Mouse (Mus musculus): ENCODE data around the gene Card19.

The Card19 gene

GRCm38 (mm10) chr13:49154621-49155020 is 61.2 kb downstream of the Card19 start:
- Histone ChIP-seq H3K27me3 (ENCODE audit: insufficient read depth, low read length) (peaks cover 34% of the 10 kb centered on the region), H3K9me3 (ENCODE audit: low read length) (no peaks in the 10 kb centered on the region), H3K4me1 (replicated peaks; ENCODE audit: low read depth, low read length) (peaks cover 12% of the 10 kb centered on the region), H3K36me3 (ENCODE audit: insufficient read depth, low read length) (no peaks in the 10 kb centered on the region), H3K4me3 (replicated peaks; ENCODE audit: low read length) (no peak overlapping the region)
- TF ChIP-seq POU5F1 (IDR thresholded peaks at IDR 0.05; ENCODE audit: borderline replicate concordance, low read length) = no peak
- TF ChIP-seq CTCF (conservative IDR thresholded peaks at IDR 0.05; ENCODE audit: low read length) = no peak
- no peak for TF ChIP-seq NANOG (IDR thresholded peaks at IDR 0.05; ENCODE audit: borderline replicate concordance, low read length)

DNA sequence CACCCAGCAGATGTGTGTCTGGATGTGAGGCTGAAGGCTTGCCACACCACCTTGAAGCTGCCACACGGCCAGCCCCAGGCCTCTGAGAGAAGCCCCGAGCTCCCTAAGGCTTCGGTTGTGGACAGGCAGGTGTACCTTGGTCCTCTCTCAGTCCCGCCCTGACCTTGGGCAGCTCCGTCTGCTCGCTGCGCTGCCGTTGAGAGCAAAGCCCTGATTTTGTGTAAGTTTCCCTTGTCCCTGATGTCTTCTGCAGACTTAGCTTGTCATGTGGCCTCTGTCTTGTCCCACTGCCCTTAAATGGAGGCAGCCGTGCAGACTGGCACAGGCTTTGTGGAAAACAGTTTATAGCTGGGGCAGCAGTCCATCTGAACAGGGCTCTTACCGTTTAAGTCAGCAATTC is 61.8 kb downstream of the Card19 start:
- Histone ChIP-seq H3K36me3 (ENCODE audit: insufficient read depth, low read length) (no peaks in the 10 kb centered on the region), H3K9me3 (ENCODE audit: low read length) (no peaks in the 10 kb centered on the region), H3K4me1 (replicated peaks; ENCODE audit: low read depth, low read length) (peaks cover 9% of the 10 kb centered on the region), H3K27me3 (ENCODE audit: insufficient read depth, low read length) (peaks cover 40% of the 10 kb centered on the region), H3K4me3 (replicated peaks; ENCODE audit: low read length) (no peak overlapping the region)
- TF ChIP-seq POU5F1 (IDR thresholded peaks at IDR 0.05; ENCODE audit: borderline replicate concordance, low read length) (no peak), NANOG (IDR thresholded peaks at IDR 0.05; ENCODE audit: borderline replicate concordance, low read length) (no peak), CTCF (conservative IDR thresholded peaks at IDR 0.05; ENCODE audit: low read length) (no peak)
